Mouse (Mus musculus) bone marrow macrophage, adult 2 months (primary cell): ENCODE results near the gene Top1.

Experiments used
- CTCF ChIP-seq: IDR thresholded peaks from 2 replicates; pipeline ENCODE4 v1.5.1; 2012; ENCODE audit warnings: low read depth, mild to moderate bottlenecking, low read length, moderate library complexity
- POLR2A ChIP-seq: IDR thresholded peaks from 2 replicates; pipeline ENCODE4 v1.6.1; 2012; ENCODE audit warnings: mild to moderate bottlenecking, low read depth, low read length, borderline replicate concordance

DNA sequence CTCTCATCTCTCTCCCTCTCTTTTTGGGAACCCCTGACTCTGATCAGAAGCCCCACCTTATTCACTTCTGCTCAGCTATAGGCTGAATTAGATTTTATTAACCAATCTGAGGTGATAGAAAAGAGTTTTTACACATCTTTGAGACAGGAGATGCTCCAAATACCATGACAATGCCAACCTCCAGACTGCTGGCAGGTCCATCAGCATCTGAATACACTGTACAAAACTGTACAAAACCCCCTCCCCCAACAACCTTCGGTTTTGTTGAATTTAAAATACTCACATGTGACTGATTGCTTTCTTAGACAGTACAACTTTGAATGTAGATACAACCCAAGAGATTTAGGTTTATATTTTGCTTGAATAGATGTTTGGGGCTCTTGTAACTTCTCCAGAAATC is 10.5 kb downstream of the Top1 start:
- TF ChIP-seq CTCF (no peak), POLR2A (no peak)
